Mouse (Mus musculus) brain, embryonic 14.5 days (tissue): ENCODE results near the gene Msi2.

ENCODE experiments used
- CTCF ChIP-seq: fragments of 200-500 bp; IDR thresholded peaks from 2 replicates; pipeline ENCODE4 v1.5.1; 2012; ENCODE audit warnings: inconsistent platforms, mild to moderate bottlenecking, moderate library complexity, borderline replicate concordance; ENCODE audit not compliant: insufficient read depth, insufficient read length; ENCODE audit errors: extremely low read depth
- POLR2A ChIP-seq: fragments of 200-500 bp; IDR thresholded peaks from 2 replicates; pipeline ENCODE4 v1.6.1; 2012; ENCODE audit warnings: mild to moderate bottlenecking, inconsistent platforms, borderline replicate concordance; ENCODE audit not compliant: poor library complexity, insufficient read depth, insufficient read length, severe bottlenecking; ENCODE audit errors: extremely low read depth

DNA sequence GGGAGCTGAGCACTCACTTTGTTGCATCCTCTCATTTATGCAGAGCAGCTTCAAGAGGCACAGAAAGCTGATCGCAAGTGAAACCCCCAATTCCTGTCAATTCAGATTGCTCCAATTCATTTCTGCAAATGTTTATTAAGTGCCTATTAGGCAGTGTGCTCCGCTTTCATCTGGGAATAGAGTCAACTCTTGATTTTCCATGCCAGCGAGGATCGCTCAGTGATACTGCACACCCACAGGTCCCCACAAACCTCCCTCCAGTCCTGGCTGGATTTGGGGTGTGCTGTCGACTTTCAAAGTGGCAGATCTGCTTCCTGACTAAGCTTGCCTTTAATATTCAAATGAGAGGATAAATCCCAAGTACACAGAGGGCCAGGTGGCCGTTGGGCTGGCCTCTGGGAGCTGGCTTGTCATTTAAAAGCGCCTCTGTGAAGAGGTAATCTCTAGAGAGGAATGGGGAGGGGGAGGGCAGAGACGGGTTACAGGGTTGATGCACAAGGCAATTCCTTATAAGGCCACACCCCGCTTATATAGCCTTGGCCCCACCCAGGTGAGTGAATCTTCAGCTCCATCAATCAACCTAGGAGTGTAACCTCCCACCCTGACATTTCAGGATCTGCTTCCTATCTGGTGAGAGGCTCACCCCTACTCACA is 339.5 kb downstream of the Msi2 start:
- TF ChIP-seq CTCF (no peak), POLR2A (no peak)
